9 mouse cellular contexts compared by ENCODE assay signal in the genomic region with DNA sequence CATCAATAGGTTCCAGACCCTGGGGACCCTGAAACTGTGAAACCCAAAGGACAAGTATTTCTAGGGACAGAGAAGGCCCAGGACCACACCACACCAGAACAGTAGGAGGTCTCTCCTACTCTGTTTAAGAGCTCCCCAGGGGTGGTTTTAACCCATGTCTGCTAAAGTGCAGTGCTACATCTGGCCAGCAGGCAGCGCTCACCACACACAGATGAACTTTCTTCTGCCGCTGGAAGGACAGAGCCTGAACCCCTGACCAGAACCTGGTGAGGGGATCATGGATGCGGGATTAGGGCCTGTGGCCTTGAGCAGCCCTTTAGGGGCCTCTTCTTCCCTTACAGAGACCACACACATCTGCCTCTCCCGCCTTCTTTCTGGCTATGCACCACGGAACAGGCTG. TPM values are rescaled to one million over a fixed set of nuclear protein-coding genes. Genes with fewer than 3 reads are reported as not detected.
DNase-seq lines count a peak whose midpoint lies in the region; TF ChIP-seq lines count a peak whose summit lies in the region.
"Had no signal": no experiment of that assay in that cellular context is flagged by ENCODE, and none has a peak within 500 bp of the region (broad histone marks: within the 10 kb centered on the region; RNA-seq: fewer than 3 reads in every experiment).

No protein-coding gene starts in this region.

- intact Hi-C loops in gastrocnemius, adult 2 months (cut with DNase I), result loop anchor here (1.0 to 5.0 kb wide), 3 partner anchors 97 to 234 kb away; a partner anchor contains a TSS

- WGBS in lung, adult 2 months, result 23% methylated on average over 5 of the region's 5 CpGs

- peak; percentile 78 to 79 for DNase-seq in B cell, adult 2 months
- peak; percentile 80 for DNase-seq in NIH3T3 (ENCODE audit: low read depth)
- DNase-seq in cerebellum, postnatal 10 days, result peak; percentile 85 to 86
- DNase-seq in gastrocnemius, adult 2 months, result peak; percentile 68
- peak; percentile 87 for DNase-seq in kidney, postnatal 4 days
- DNase-seq in lung, adult 2 months, result peak; percentile 70
- DNase-seq in ovary, postnatal 10 days (ENCODE audit: low spot score), result peak; percentile 63
- peak; percentile 53 to 76 for DNase-seq in thymus, postnatal 10 days (ENCODE audit: low spot score in 2 of 2)

- H3K4me1 ChIP-seq in lung, adult 2 months (ENCODE audit: control insufficient read depth, insufficient read depth, low read length), result peaks cover 2% of the 10 kb centered on the region; the same call in 1 of the 2 replicates

- TF ChIP-seq CTCF in gastrocnemius, adult 2 months (IDR thresholded peaks at IDR 0.05), result peak; percentile 98; the same call in 1 of the 2 replicates
- TF ChIP-seq CTCF in lung, adult 2 months (IDR thresholded peaks at IDR 0.05; ENCODE audit: insufficient read depth, low read length), result peak; percentile 96

- H3K4me3 ChIP-seq in gastrocnemius, adult 2 months, result no peak overlapping the region
- no peak overlapping the region for H3K4me3 ChIP-seq in lung, adult 2 months (replicated peaks; ENCODE audit: extremely low read depth, low read depth, low read length)
- H3K4me3 ChIP-seq: heart, embryonic 13.5 days had no signal

- peak overlapping the region; percentile 78; the same call in 1 of the 2 replicates for H3K27ac ChIP-seq in gastrocnemius, adult 2 months

- no peak for TF ChIP-seq POLR2A in lung, adult 2 months (IDR thresholded peaks at IDR 0.05; ENCODE audit: borderline replicate concordance, extremely low read depth, low read depth, low read length)

RNA-seq across cellular contexts. Expression of a gene that starts 26.6 kb away (rescaled TPM):
- total RNA-seq in gastrocnemius, adult 2 months (2021), result 1 to 10 TPM; 1.9 TPM
- 42.8 and 45.5 TPM in 2 replicates for polyA plus RNA-seq in lung, adult 2 months (2012; rRNA removed)

RNA-seq across cellular contexts. Expression of a gene that starts 50.8 kb away (rescaled TPM):
- 1 to 10 TPM; 1.4 to 1.7 TPM for total RNA-seq in gastrocnemius, adult 2 months (2021)
- 145 and 187 TPM in 2 replicates for polyA plus RNA-seq in lung, adult 2 months (2012; rRNA removed)
